Mouse (Mus musculus): ENCODE data around the gene Oasl2. TPM values are rescaled to one million over a fixed set of nuclear protein-coding genes. Genes with fewer than 3 reads are reported as not detected.
A peak's percentile ranks its signal among the peaks of the same experiment; 100 is the strongest.
"Not testable (repeated sequence)": the region's sequence is repeated elsewhere in the genome, so short reads cannot be mapped to it uniquely, and the experiment has no call there.

The Oasl2 gene
- polyA plus RNA-seq, 1 experiment from 2014 or later = 3.5 TPM

GRCm38 (mm10) chr5:114915854-114916253 is 19.1 kb downstream of the Oasl2 start:
- no peaks in the 10 kb centered on the region for H3K4me1 ChIP-seq (replicated peaks)
- H3K4me2 ChIP-seq = no peak overlapping the region
- H3K27me3 ChIP-seq = no peaks in the 10 kb centered on the region
- H3K27ac ChIP-seq (replicated peaks) = no peak overlapping the region
- 58% methylated on average over 5 of the region's 5 CpGs for WGBS (ENCODE audit: insufficient replicate concordance)
- ATAC-seq (ENCODE audit: insufficient read depth) = no peak
- H3K4me3 ChIP-seq (replicated peaks) = no peak overlapping the region
- no peaks in the 10 kb centered on the region for H3K9me3 ChIP-seq (replicated peaks)
- no peaks in the 10 kb centered on the region for H3K36me3 ChIP-seq (replicated peaks)
- H3K9ac ChIP-seq = no peak overlapping the region

GRCm38 (mm10) chr5:114916777-114917176 is 20.0 kb downstream of the Oasl2 start:
- Histone ChIP-seq H3K4me3 (replicated peaks) (no peak overlapping the region), H3K9me3 (replicated peaks) (no peaks in the 10 kb centered on the region), H3K4me1 (replicated peaks) (peaks cover 2% of the 10 kb centered on the region; the same call in 1 of the 2 replicates), H3K27me3 (no peaks in the 10 kb centered on the region), H3K27ac (replicated peaks) (no peak overlapping the region), H3K4me2 (no peak overlapping the region), H3K36me3 (replicated peaks) (no peaks in the 10 kb centered on the region), H3K9ac (no peak overlapping the region)
- WGBS (ENCODE audit: insufficient replicate concordance) = 34% methylated on average over 4 of the region's 4 CpGs
- no peak for ATAC-seq (ENCODE audit: insufficient read depth)

DNA sequence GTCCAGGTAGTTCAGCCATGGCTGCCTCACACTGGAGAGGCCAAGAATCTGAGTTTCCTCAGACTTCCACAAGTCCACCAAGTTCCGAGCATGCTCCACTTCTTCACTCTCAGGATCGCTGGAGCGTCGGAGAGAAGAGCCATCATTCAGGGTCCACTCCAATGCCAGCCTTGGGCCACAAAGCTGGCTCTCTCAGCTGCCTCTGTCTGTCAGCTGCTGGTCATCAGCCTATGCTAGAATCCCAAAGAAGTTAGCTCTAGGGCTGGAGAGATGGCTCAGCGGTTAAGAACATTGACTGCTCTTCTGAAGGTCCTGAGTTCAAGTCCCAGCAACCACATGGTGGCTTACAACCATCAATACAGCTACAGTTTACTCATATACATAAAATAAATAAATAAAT is 20.6 kb downstream of the Oasl2 start:
- H3K4me1 ChIP-seq (replicated peaks); H3K27ac ChIP-seq (replicated peaks); H3K9me3 ChIP-seq (replicated peaks); H3K27me3 ChIP-seq; H3K9ac ChIP-seq; H3K4me3 ChIP-seq (replicated peaks); H3K36me3 ChIP-seq (replicated peaks); ATAC-seq (ENCODE audit: insufficient read depth); H3K4me2 ChIP-seq: not testable (repeated sequence)
- 82% methylated on average over 5 of the region's 5 CpGs for WGBS (ENCODE audit: insufficient replicate concordance)

DNA sequence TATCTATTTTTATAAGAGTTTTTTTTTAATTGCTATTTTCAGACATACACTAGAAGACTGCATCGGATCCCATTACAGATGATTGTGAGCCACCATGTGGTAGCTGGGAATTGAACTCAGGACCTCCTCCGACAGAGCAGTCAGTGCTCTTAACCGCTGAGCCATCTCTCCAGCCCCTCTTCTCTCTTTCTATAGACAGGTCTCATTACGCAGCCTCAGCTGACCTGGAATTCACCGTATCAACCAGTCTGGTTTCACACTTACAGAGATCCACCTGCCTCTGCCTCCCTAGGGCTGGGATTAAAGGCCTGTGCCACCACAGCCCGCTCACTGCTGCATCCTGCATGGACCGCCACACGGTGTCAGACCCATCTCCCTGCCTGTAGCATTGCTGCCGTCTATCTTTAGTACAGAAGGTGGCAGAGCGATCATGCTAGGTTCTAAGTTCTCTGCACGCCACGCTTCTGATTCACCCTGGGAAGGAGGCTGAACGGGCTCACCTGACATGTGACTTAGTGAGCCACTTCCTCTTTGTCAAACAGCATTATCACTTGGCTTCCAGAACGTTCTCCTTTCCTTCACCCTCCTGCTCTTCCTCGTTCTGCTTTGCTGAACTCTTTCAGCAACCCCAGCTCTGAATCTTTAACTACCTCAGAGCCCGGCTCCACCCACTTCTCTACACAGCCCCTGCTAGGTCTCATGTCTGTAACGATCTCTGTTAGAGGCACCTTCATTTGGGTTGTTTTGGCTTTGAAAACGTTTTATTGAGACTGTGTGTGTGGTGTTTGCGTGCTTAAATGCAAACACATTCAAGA is 25.0 kb downstream of the Oasl2 start:
- peaks cover 18% of the 10 kb centered on the region for H3K4me1 ChIP-seq (replicated peaks)
- H3K36me3 ChIP-seq (replicated peaks) = no peaks in the 10 kb centered on the region
- no peaks in the 10 kb centered on the region for H3K9me3 ChIP-seq (replicated peaks)
- whole genome bisulfite sequencing (ENCODE audit: insufficient replicate concordance) = 27% methylated on average over 19 of the region's 19 CpGs
- H3K4me3 ChIP-seq (replicated peaks) = no peak overlapping the region
- ATAC-seq (ENCODE audit: insufficient read depth) = peak; percentile 19; the same call in 1 of the 2 replicates
- no peak overlapping the region for H3K9ac ChIP-seq
- peak overlapping the region; percentile 54 for H3K4me2 ChIP-seq
- H3K27ac ChIP-seq (replicated peaks) = no peak overlapping the region; the same call in 1 of the 2 replicates
- H3K27me3 ChIP-seq = no peaks in the 10 kb centered on the region

DNA sequence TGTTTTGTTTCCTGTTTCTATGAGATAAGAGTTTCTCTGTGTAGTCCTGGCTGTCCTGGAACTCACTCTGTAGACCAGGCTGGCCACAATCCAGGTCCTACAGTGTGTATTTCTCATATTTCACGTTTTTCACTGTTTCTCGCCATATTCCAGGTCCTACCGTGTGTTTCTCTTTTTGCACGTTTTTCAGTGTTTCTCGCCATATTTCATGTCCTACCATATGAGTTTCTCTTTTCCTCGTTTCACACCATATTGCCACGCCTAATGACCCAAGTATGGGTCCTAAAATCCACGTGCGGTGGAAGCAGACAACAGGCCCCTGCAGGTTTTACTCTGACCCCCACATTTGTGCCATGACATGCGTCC is 25.6 kb downstream of the Oasl2 start:
- no peaks in the 10 kb centered on the region for H3K27me3 ChIP-seq
- H3K9me3 ChIP-seq (replicated peaks) = no peaks in the 10 kb centered on the region
- no peak overlapping the region for H3K4me3 ChIP-seq (replicated peaks)
- 44% methylated on average over 10 of the region's 10 CpGs for WGBS (ENCODE audit: insufficient replicate concordance)
- peak overlapping the region; percentile 54 for H3K4me2 ChIP-seq
- H3K4me1 ChIP-seq (replicated peaks) = peaks cover 18% of the 10 kb centered on the region
- no peaks in the 10 kb centered on the region for H3K36me3 ChIP-seq (replicated peaks)
- no peak overlapping the region; the same call in 1 of the 2 replicates for H3K27ac ChIP-seq (replicated peaks)
- no peak overlapping the region; the same call in 1 of the 2 replicates for H3K9ac ChIP-seq
- no peak for ATAC-seq (ENCODE audit: insufficient read depth)

DNA sequence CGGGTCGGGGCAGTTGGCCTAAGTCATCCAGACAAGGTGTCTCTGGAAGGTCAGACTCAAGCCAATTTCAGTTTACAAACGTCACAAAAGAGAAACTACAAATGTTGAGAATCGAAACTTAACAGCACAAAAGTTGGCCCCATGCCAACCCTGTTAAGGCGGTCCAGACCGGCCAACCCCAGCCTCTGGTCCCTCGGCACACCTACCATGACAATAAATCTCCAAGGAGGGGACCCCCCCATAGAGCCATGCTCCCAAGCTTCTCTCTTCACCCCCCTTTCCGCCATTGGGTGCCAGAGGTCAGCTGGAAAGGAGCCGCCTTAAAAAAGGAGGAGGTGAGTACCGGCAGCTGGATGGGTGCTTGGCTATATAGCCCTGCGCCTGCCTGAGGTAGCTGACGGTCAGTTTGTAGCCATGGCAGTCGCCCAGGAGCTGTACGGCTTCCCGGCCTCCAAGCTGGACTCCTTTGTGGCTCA is 26.3 kb downstream of the Oasl2 start, which contains the start of gene Oasl1:
TSS of gene Oasl1 (plus strand) at position 243 of the 476 bp plus-strand sequence.
- Histone ChIP-seq H3K4me3 (replicated peaks) (peak within 1 kb of the TSS; percentile 33), H3K4me2 (peak within 1 kb of the TSS; percentile 54), H3K36me3 (replicated peaks) (no peaks in the 10 kb centered on the region), H3K27ac (replicated peaks) (no peak within 1 kb of the TSS; the same call in 1 of the 2 replicates), H3K27me3 (no peaks in the 10 kb centered on the region), H3K9ac (peak within 1 kb of the TSS; percentile 27; the same call in 1 of the 2 replicates), H3K9me3 (replicated peaks) (no peaks in the 10 kb centered on the region), H3K4me1 (replicated peaks) (peaks cover 18% of the 10 kb centered on the region)
- no peak for ATAC-seq (ENCODE audit: insufficient read depth)
- WGBS (ENCODE audit: insufficient replicate concordance) = 40% methylated on average over 15 of the region's 15 CpGs

DNA sequence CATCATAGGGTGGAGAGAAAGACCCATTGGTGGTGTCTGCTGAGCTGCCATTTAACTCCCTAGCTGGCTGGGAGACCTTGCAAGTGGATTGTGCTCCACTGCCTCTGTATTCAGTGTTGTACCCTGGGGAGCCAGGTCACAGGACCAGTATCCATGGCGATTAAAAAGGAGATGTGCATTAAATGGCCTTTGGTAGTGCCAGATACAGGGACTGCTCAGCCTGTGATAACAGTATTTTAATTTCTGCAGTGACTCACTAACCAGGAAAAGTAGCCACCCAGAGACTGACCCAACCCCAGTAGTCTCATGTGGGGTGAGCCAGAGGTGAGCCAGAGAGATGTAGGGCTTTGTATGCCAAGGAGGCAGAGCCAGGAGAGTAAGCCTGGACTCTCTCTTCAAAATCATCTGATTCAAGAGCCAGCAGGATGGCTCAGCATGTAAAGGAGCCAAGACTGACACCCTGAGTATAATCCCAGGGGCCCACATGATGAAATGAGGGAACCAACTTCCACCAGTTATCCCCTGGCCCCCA is 29.5 kb downstream of the Oasl2 start:
- Histone ChIP-seq H3K9ac (no peak overlapping the region), H3K27me3 (no peaks in the 10 kb centered on the region), H3K36me3 (replicated peaks) (no peaks in the 10 kb centered on the region), H3K4me3 (replicated peaks) (no peak overlapping the region), H3K4me2 (no peak overlapping the region), H3K4me1 (replicated peaks) (peaks cover 18% of the 10 kb centered on the region), H3K27ac (replicated peaks) (no peak overlapping the region), H3K9me3 (replicated peaks) (no peaks in the 10 kb centered on the region)
- WGBS (ENCODE audit: insufficient replicate concordance) = 45% methylated on average over 1 of the region's 1 CpGs
- no peak for ATAC-seq (ENCODE audit: insufficient read depth)

GRCm38 (mm10) chr5:114926753-114927152 is 30.0 kb downstream of the Oasl2 start:
- no peak overlapping the region for H3K4me2 ChIP-seq
- H3K27ac ChIP-seq (replicated peaks) = no peak overlapping the region
- 64% methylated on average over 9 of the region's 9 CpGs for WGBS (ENCODE audit: insufficient replicate concordance)
- ATAC-seq (ENCODE audit: insufficient read depth) = no peak
- no peaks in the 10 kb centered on the region for H3K27me3 ChIP-seq
- no peaks in the 10 kb centered on the region for H3K36me3 ChIP-seq (replicated peaks)
- no peak overlapping the region for H3K9ac ChIP-seq
- no peak overlapping the region for H3K4me3 ChIP-seq (replicated peaks)
- H3K9me3 ChIP-seq (replicated peaks) = no peaks in the 10 kb centered on the region
- peaks cover 16% of the 10 kb centered on the region for H3K4me1 ChIP-seq (replicated peaks)

GRCm38 (mm10) chr5:114931626-114932025 is 34.9 kb downstream of the Oasl2 start:
- H3K4me1 ChIP-seq (replicated peaks) = 0 out of 2 replicates have a peak, but pooled peaks cover 4% of the 10 kb centered on the region
- no peaks in the 10 kb centered on the region for H3K9me3 ChIP-seq (replicated peaks)
- no peaks in the 10 kb centered on the region for H3K27me3 ChIP-seq
- no peak overlapping the region for H3K9ac ChIP-seq
- no peaks in the 10 kb centered on the region for H3K36me3 ChIP-seq (replicated peaks)
- no peak overlapping the region for H3K4me3 ChIP-seq (replicated peaks)
- no peak overlapping the region for H3K27ac ChIP-seq (replicated peaks)
- ATAC-seq (ENCODE audit: insufficient read depth) = no peak
- WGBS (ENCODE audit: insufficient replicate concordance) = 44% methylated on average over 5 of the region's 5 CpGs
- H3K4me2 ChIP-seq = no peak overlapping the region

- H3K9me3 ChIP-seq (replicated peaks) = no peaks in the 10 kb centered on the region
- no peak overlapping the region for H3K4me3 ChIP-seq (replicated peaks)
- H3K36me3 ChIP-seq (replicated peaks) = no peaks in the 10 kb centered on the region
- H3K4me2 ChIP-seq = no peak overlapping the region
- 0 out of 2 replicates have a peak, but pooled peaks cover 4% of the 10 kb centered on the region for H3K4me1 ChIP-seq (replicated peaks)
- no peak overlapping the region for H3K27ac ChIP-seq (replicated peaks)
- WGBS (ENCODE audit: insufficient replicate concordance) = 61% methylated on average over 8 of the region's 8 CpGs
- H3K9ac ChIP-seq = no peak overlapping the region
- no peaks in the 10 kb centered on the region for H3K27me3 ChIP-seq
- ATAC-seq (ENCODE audit: insufficient read depth) = no peak
Observed at GRCm38 (mm10) chr5:114933206-114933605, 36.5 kb downstream of the Oasl2 start.

DNA sequence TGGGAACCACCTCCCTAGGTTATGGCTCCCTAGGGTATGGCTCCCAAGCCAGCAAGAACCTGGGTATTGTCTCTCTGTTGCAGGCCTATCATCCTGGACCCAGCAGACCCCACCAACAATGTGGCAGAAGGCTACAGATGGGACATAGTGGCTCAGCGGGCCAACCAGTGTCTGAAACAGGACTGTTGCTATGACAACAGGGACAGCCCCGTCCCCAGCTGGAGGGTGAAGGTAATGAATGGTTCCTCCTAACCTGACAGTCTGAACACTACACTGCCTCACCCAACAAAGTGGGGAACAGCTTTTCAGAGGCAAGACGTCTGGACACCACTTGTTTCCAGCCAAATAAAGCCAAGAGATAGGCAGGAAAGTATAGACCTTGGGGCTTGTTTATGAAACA is 39.1 kb downstream of the Oasl2 start:
- Histone ChIP-seq H3K9me3 (replicated peaks) (no peaks in the 10 kb centered on the region), H3K4me1 (replicated peaks) (0 out of 2 replicates have a peak, but pooled peaks cover 4% of the 10 kb centered on the region), H3K27ac (replicated peaks) (no peak overlapping the region), H3K9ac (no peak overlapping the region), H3K4me3 (replicated peaks) (no peak overlapping the region), H3K27me3 (no peaks in the 10 kb centered on the region), H3K4me2 (no peak overlapping the region), H3K36me3 (replicated peaks) (no peaks in the 10 kb centered on the region)
- WGBS (ENCODE audit: insufficient replicate concordance) = 35% methylated on average over 3 of the region's 3 CpGs
- ATAC-seq (ENCODE audit: insufficient read depth) = no peak
